Mouse (Mus musculus): ENCODE measurements around the gene Akt1.

DNA sequence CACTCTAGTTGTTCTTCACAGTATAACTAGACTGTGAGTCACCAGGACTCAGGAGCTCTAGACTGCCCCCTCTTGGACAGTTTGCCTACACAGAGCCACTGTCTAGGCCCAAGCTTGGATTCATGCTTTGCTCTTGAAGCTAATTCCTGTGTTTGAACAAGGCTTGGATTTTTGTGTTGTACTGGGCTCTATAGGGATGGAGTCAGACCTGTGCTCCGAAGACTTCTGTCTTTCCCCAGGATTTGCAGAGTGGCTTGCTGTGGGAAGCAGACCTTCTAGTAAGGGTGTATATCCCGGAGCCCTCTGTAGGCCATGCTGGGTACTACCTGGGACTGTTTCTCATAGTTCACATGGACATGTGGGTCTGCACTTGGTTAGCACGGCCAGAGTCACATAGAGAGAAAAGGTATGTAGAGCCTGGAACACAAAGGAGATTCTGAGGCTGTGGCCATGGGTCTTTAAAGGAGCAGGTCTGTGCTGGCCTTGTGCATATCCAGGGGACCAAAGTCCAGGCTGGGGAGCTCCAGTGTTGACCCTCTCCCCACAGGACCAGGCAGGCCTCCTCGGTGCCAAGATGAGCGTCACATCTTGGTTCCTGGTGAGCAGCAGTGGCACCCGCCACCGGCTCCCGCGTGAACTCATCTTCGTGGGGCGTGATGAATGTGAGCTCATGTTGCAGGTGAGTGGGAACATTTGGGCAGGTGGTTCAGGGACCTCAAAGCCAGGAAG, 49.6 kb upstream of the Akt1 start:
- TF ChIP-seq CTCF (IDR thresholded peaks at IDR 0.05; ENCODE audit: low read depth) (peak; percentile 69), EP300 (IDR thresholded peaks at IDR 0.05; ENCODE audit: low read depth) (no peak)

All from liver, postnatal 0 days (tissue).